In genomic region chr6:29736610-29737458, GRCm38 (mm10) we compare ENCODE assay signal across 8 mouse cellular contexts. TPM values are rescaled to one million over a fixed set of nuclear protein-coding genes. Genes with fewer than 3 reads are reported as not detected.
DNase-seq lines count a peak whose midpoint lies in the region; ATAC-seq and TF ChIP-seq lines count a peak whose summit lies in the region.

No protein-coding gene starts in this region.

- no peaks in the 10 kb centered on the region for H3K36me3 ChIP-seq in hindbrain, postnatal 0 days (ENCODE audit: insufficient read depth, low read length)
- no peaks in the 10 kb centered on the region for H3K36me3 ChIP-seq in myocyte (ENCODE audit: control insufficient read depth, insufficient read depth)

- 15% methylated on average over 13 of the region's 13 CpGs for WGBS in hindbrain, postnatal 0 days

- no peak for TF ChIP-seq POLR2A in cortical plate, adult 2 months (IDR thresholded peaks at IDR 0.05; ENCODE audit: extremely low read depth, insufficient read depth, low read length)
- TF ChIP-seq POLR2A in myocyte (IDR thresholded peaks at IDR 0.05; ENCODE audit: insufficient read length, low read depth) = no peak

- H3K79me2 ChIP-seq in myocyte (ENCODE audit: control insufficient read depth, insufficient read depth) = peaks cover 44% of the 10 kb centered on the region

- no peak for TF ChIP-seq CTCF in layer of hippocampus, adult 2 months (conservative IDR thresholded peaks at IDR 0.05)
- TF ChIP-seq CTCF in cortical plate, adult 2 months (IDR thresholded peaks at IDR 0.05; ENCODE audit: extremely low read depth, insufficient read depth, low read length) = no peak
- TF ChIP-seq CTCF in hindbrain, postnatal 0 days (IDR thresholded peaks at IDR 0.05; ENCODE audit: low read depth) = no peak

- DNase-seq in layer of hippocampus, adult 2 months (ENCODE audit: low spot score in 2 of 2) = no peak
- no peak for DNase-seq in layer of hippocampus, adult 8-10 months (ENCODE audit: low spot score in 2 of 2)
- no peak for DNase-seq in hindbrain, postnatal 0 days (ENCODE audit: low spot score)
- no peak for DNase-seq in left cerebral cortex, postnatal 36 days (ENCODE audit: low spot score in 2 of 2)
- no peak for DNase-seq in right cerebral cortex, postnatal 36 days (ENCODE audit: low spot score in 2 of 2)
- DNase-seq in layer of hippocampus, postnatal 36 days = no peak

- H3ac ChIP-seq in myocyte (ENCODE audit: control insufficient read depth, insufficient read length) = peak overlapping the region; percentile 82

- no peaks in the 10 kb centered on the region for H3K4me1 ChIP-seq in cortical plate, adult 2 months (ENCODE audit: control insufficient read depth, insufficient read depth, low read length)
- H3K4me1 ChIP-seq in hindbrain, postnatal 0 days (ENCODE audit: insufficient read depth, low read length) = no peaks in the 10 kb centered on the region

- intact Hi-C loops in left cerebral cortex, postnatal 36 days (cut with DNase I) = no loop called here

- H3K27me3 ChIP-seq in hindbrain, postnatal 0 days (ENCODE audit: insufficient read depth, low read length) = no peaks in the 10 kb centered on the region
- H3K27me3 ChIP-seq in myocyte (ENCODE audit: control insufficient read depth, insufficient read depth, insufficient read length) = no peaks in the 10 kb centered on the region

- no peak for ATAC-seq in hindbrain, postnatal 0 days

- no peaks in the 10 kb centered on the region for H3K9me3 ChIP-seq in hindbrain, postnatal 0 days (ENCODE audit: low read length)

- H3K9ac ChIP-seq in hindbrain, postnatal 0 days (replicated peaks; ENCODE audit: low read length) = peak overlapping the region; percentile 82; the same call in 1 of the 2 replicates

- peak overlapping the region; percentile 84; the same call in 1 of the 2 replicates for H3K27ac ChIP-seq in layer of hippocampus, adult 2 months
- no peak overlapping the region for H3K27ac ChIP-seq in cortical plate, adult 2 months (ENCODE audit: insufficient read depth, low read length)
- peak overlapping the region; percentile 93 for H3K27ac ChIP-seq in hindbrain, postnatal 0 days

- H3K4me2 ChIP-seq in hindbrain, postnatal 0 days (ENCODE audit: low read depth, low read length) = peak overlapping the region; percentile 96
- peak overlapping the region; percentile 94 for H3K4me2 ChIP-seq in myocyte (ENCODE audit: low read depth)

- peak overlapping the region; percentile 69 for H3K4me3 ChIP-seq in layer of hippocampus, adult 2 months
- H3K4me3 ChIP-seq in cortical plate, adult 2 months (ENCODE audit: insufficient read depth, low read length) = peak overlapping the region; percentile 43
- peak overlapping the region; percentile 84 for H3K4me3 ChIP-seq in hindbrain, postnatal 0 days (ENCODE audit: low read length)
- peak overlapping the region; percentile 59 for H3K4me3 ChIP-seq in myocyte

TF ChIP-seq in myocyte, 11 proteins besides CTCF, POLR2A, EP300 and RAD21:
- no peak for TF ChIP-seq TCF12 (IDR thresholded peaks at IDR 0.05; ENCODE audit: insufficient read depth, poor library complexity, severe bottlenecking)
- no peak for TF ChIP-seq POLR2AphosphoS2 (IDR thresholded peaks at IDR 0.05; ENCODE audit: insufficient read length, low read depth)
- no peak for TF ChIP-seq MAX (IDR thresholded peaks at IDR 0.05; ENCODE audit: low read depth)
- TF ChIP-seq MYOG (IDR thresholded peaks at IDR 0.05; ENCODE audit: control insufficient read depth in 1 of 3, insufficient read depth in 1 of 3, insufficient read length in 2 of 3, low read depth in 2 of 3) = no peak
- no peak for TF ChIP-seq CEBPB (IDR thresholded peaks at IDR 0.05; ENCODE audit: insufficient read depth, poor library complexity, severe bottlenecking)
- TF ChIP-seq MYOD1 (IDR thresholded peaks at IDR 0.05; ENCODE audit: control insufficient read depth in 1 of 3, insufficient read length in 2 of 3, low read depth in 2 of 3) = no peak

RNA-seq across cellular contexts. Expression of gene Smo, which starts 1.5 kb away (rescaled TPM):
- total RNA-seq in layer of hippocampus, adult 2 months (2021) = 10 to 100 TPM; 16.5 to 18.5 TPM
- total RNA-seq in layer of hippocampus, adult 8-10 months (2022) = 10 to 100 TPM; 17.0 to 18.9 (median 18.1) TPM
- 8.3 and 9.6 TPM in 2 replicates for polyA plus RNA-seq in cortical plate, adult 2 months (2012; rRNA removed)
- total RNA-seq in hindbrain, postnatal 0 days (2014; rRNA removed) = 74.3 and 78.0 TPM in 2 replicates
- 11.8 and 12.8 TPM in 2 replicates for polyA plus RNA-seq in hindbrain, postnatal 0 days (2015; fragmentation: Nextera tagmentation; extraction: Ambion mirVana)
- 30.2 TPM for polyA plus RNA-seq in myocyte (2012; fragmentation: generic; extraction: Trizol)
- total RNA-seq in left cerebral cortex, postnatal 36 days (2021) = 1 to 10 TPM; 8.1 to 9.0 TPM
- total RNA-seq in layer of hippocampus, postnatal 36 days (2021) = 10 to 100 TPM; 16.6 to 17.4 TPM

RNA-seq across cellular contexts. Expression of gene Ahcyl2, which starts 31.0 kb away (rescaled TPM):
- 100 to 1,000 TPM; 237 to 264 TPM for total RNA-seq in layer of hippocampus, adult 2 months (2021)
- 100 to 1,000 TPM; 200 to 239 (median 221) TPM for total RNA-seq in layer of hippocampus, adult 8-10 months (2022)
- polyA plus RNA-seq in cortical plate, adult 2 months (2012; rRNA removed) = 112 and 117 TPM in 2 replicates
- total RNA-seq in hindbrain, postnatal 0 days (2014; rRNA removed) = 56.8 and 57.5 TPM in 2 replicates
- 19.6 and 23.1 TPM in 2 replicates for polyA plus RNA-seq in hindbrain, postnatal 0 days (2015; fragmentation: Nextera tagmentation; extraction: Ambion mirVana)
- 10.1 TPM for polyA plus RNA-seq in myocyte (2012; fragmentation: generic; extraction: Trizol)
- 100 to 1,000 TPM; 122 to 136 TPM for total RNA-seq in left cerebral cortex, postnatal 36 days (2021)
- total RNA-seq in layer of hippocampus, postnatal 36 days (2021) = 100 to 1,000 TPM; 232 to 261 TPM

RNA-seq across cellular contexts. Expression of gene Tspan33, which starts 42.8 kb away (rescaled TPM):
- total RNA-seq in layer of hippocampus, adult 2 months (2021) = 10 to 100 TPM; 31.7 to 34.8 TPM
- total RNA-seq in layer of hippocampus, adult 8-10 months (2022) = 10 to 100 TPM; 28.4 to 37.6 (median 33.5) TPM
- polyA plus RNA-seq in cortical plate, adult 2 months (2012; rRNA removed) = 28.8 and 30.1 TPM in 2 replicates
- 23.9 and 26.0 TPM in 2 replicates for total RNA-seq in hindbrain, postnatal 0 days (2014; rRNA removed)
- polyA plus RNA-seq in hindbrain, postnatal 0 days (2015; fragmentation: Nextera tagmentation; extraction: Ambion mirVana) = 15.4 and 15.5 TPM in 2 replicates
- 8.6 TPM for polyA plus RNA-seq in myocyte (2012; fragmentation: generic; extraction: Trizol)
- total RNA-seq in left cerebral cortex, postnatal 36 days (2021) = 10 to 100 TPM; 28.0 TPM
- total RNA-seq in layer of hippocampus, postnatal 36 days (2021) = 10 to 100 TPM; 34.4 to 36.3 TPM
